Mouse (Mus musculus): ENCODE results near the gene Chd1. TPM values are rescaled to one million over a fixed set of nuclear protein-coding genes. Genes with fewer than 3 reads are reported as not detected.
"Not testable (repeated sequence)": the region's sequence is repeated elsewhere in the genome, so short reads cannot be mapped to it uniquely, and the experiment has no call there.

Chd1 gene
- polyA plus RNA-seq, 1 experiment from 2014 or later, result 14.3 TPM

GRCm38 (mm10) chr17:15723866-15724475, 19.2 kb downstream of the Chd1 start:
- not testable (repeated sequence) for H3K4me3 ChIP-seq (ENCODE audit: low read length); H3K27me3 ChIP-seq (replicated peaks; ENCODE audit: control insufficient read depth, insufficient read depth, low read length); ATAC-seq; H3K9ac ChIP-seq (ENCODE audit: low read depth, low read length); H3K4me1 ChIP-seq (ENCODE audit: control insufficient read depth, insufficient read depth, low read length); H3K9me3 ChIP-seq (ENCODE audit: control insufficient read depth, low read length); H3K36me3 ChIP-seq (ENCODE audit: control insufficient read depth, insufficient read depth, low read length); H3K27ac ChIP-seq (ENCODE audit: low read length); H3K4me2 ChIP-seq (ENCODE audit: low read depth, low read length)
- 90% methylated on average over 2 of the region's 5 CpGs for WGBS

- H3K9me3 ChIP-seq (ENCODE audit: control insufficient read depth, low read length), result no peaks in the 10 kb centered on the region
- H3K4me1 ChIP-seq (ENCODE audit: control insufficient read depth, insufficient read depth, low read length), result no peaks in the 10 kb centered on the region
- H3K27ac ChIP-seq (ENCODE audit: low read length), result no peak overlapping the region
- no peak overlapping the region for H3K4me2 ChIP-seq (ENCODE audit: low read depth, low read length)
- H3K36me3 ChIP-seq (ENCODE audit: control insufficient read depth, insufficient read depth, low read length), result peaks cover 7% of the 10 kb centered on the region
- H3K9ac ChIP-seq (ENCODE audit: low read depth, low read length), result no peak overlapping the region
- WGBS, result 91% methylated on average over 5 of the region's 5 CpGs
- no peak for ATAC-seq
- no peak overlapping the region for H3K4me3 ChIP-seq (ENCODE audit: low read length)
- no peaks in the 10 kb centered on the region for H3K27me3 ChIP-seq (replicated peaks; ENCODE audit: control insufficient read depth, insufficient read depth, low read length)
Observed at GRCm38 (mm10) chr17:15731706-15732105, 26.9 kb downstream of the Chd1 start.

- H3K9ac ChIP-seq (ENCODE audit: low read depth, low read length), result no peak overlapping the region
- no peak for ATAC-seq
- peaks cover 9% of the 10 kb centered on the region; the same call in 1 of the 2 replicates for H3K36me3 ChIP-seq (ENCODE audit: control insufficient read depth, insufficient read depth, low read length)
- H3K4me2 ChIP-seq (ENCODE audit: low read depth, low read length), result no peak overlapping the region
- H3K27ac ChIP-seq (ENCODE audit: low read length), result no peak overlapping the region
- H3K4me1 ChIP-seq (ENCODE audit: control insufficient read depth, insufficient read depth, low read length), result no peaks in the 10 kb centered on the region
- H3K27me3 ChIP-seq (replicated peaks; ENCODE audit: control insufficient read depth, insufficient read depth, low read length), result no peaks in the 10 kb centered on the region
- no peak overlapping the region for H3K4me3 ChIP-seq (ENCODE audit: low read length)
- no peaks in the 10 kb centered on the region for H3K9me3 ChIP-seq (ENCODE audit: control insufficient read depth, low read length)
- WGBS, result 93% methylated on average over 10 of the region's 10 CpGs
Observed at GRCm38 (mm10) chr17:15737346-15737917, 32.7 kb downstream of the Chd1 start.

GRCm38 (mm10) chr17:15741836-15742235, 37.1 kb downstream of the Chd1 start:
- WGBS, result 86% methylated on average over 8 of the region's 8 CpGs
- H3K9ac ChIP-seq (ENCODE audit: low read depth, low read length), result no peak overlapping the region
- ATAC-seq, result no peak
- no peaks in the 10 kb centered on the region for H3K27me3 ChIP-seq (replicated peaks; ENCODE audit: control insufficient read depth, insufficient read depth, low read length)
- H3K27ac ChIP-seq (ENCODE audit: low read length), result no peak overlapping the region
- no peaks in the 10 kb centered on the region for H3K4me1 ChIP-seq (ENCODE audit: control insufficient read depth, insufficient read depth, low read length)
- no peaks in the 10 kb centered on the region for H3K9me3 ChIP-seq (ENCODE audit: control insufficient read depth, low read length)
- no peak overlapping the region for H3K4me2 ChIP-seq (ENCODE audit: low read depth, low read length)
- no peak overlapping the region for H3K4me3 ChIP-seq (ENCODE audit: low read length)
- peaks cover 12% of the 10 kb centered on the region; the same call in 1 of the 2 replicates for H3K36me3 ChIP-seq (ENCODE audit: control insufficient read depth, insufficient read depth, low read length)

- no peak overlapping the region for H3K9ac ChIP-seq (ENCODE audit: low read depth, low read length)
- H3K36me3 ChIP-seq (ENCODE audit: control insufficient read depth, insufficient read depth, low read length), result peaks cover 9% of the 10 kb centered on the region; the same call in 1 of the 2 replicates
- H3K4me1 ChIP-seq (ENCODE audit: control insufficient read depth, insufficient read depth, low read length), result no peaks in the 10 kb centered on the region
- H3K27me3 ChIP-seq (replicated peaks; ENCODE audit: control insufficient read depth, insufficient read depth, low read length), result no peaks in the 10 kb centered on the region
- H3K27ac ChIP-seq (ENCODE audit: low read length), result no peak overlapping the region
- 88% methylated on average over 10 of the region's 10 CpGs for WGBS
- no peak overlapping the region for H3K4me2 ChIP-seq (ENCODE audit: low read depth, low read length)
- H3K4me3 ChIP-seq (ENCODE audit: low read length), result no peak overlapping the region
- H3K9me3 ChIP-seq (ENCODE audit: control insufficient read depth, low read length), result no peaks in the 10 kb centered on the region
- no peak for ATAC-seq
Observed at GRCm38 (mm10) chr17:15742953-15743352, 38.2 kb downstream of the Chd1 start.

GRCm38 (mm10) chr17:15743379-15743778, 38.6 kb downstream of the Chd1 start:
- Histone ChIP-seq H3K27me3 (replicated peaks; ENCODE audit: control insufficient read depth, insufficient read depth, low read length) (no peaks in the 10 kb centered on the region), H3K36me3 (ENCODE audit: control insufficient read depth, insufficient read depth, low read length) (peaks cover 10% of the 10 kb centered on the region; the same call in 1 of the 2 replicates), H3K9ac (ENCODE audit: low read depth, low read length) (no peak overlapping the region), H3K27ac (ENCODE audit: low read length) (no peak overlapping the region), H3K4me3 (ENCODE audit: low read length) (no peak overlapping the region), H3K4me1 (ENCODE audit: control insufficient read depth, insufficient read depth, low read length) (no peaks in the 10 kb centered on the region), H3K4me2 (ENCODE audit: low read depth, low read length) (no peak overlapping the region), H3K9me3 (ENCODE audit: control insufficient read depth, low read length) (no peaks in the 10 kb centered on the region)
- WGBS, result 90% methylated on average over 5 of the region's 5 CpGs
- ATAC-seq, result no peak

- H3K27ac ChIP-seq (ENCODE audit: low read length), result no peak overlapping the region
- H3K4me1 ChIP-seq (ENCODE audit: control insufficient read depth, insufficient read depth, low read length), result no peaks in the 10 kb centered on the region
- H3K4me2 ChIP-seq (ENCODE audit: low read depth, low read length), result no peak overlapping the region
- no peak for ATAC-seq
- H3K9ac ChIP-seq (ENCODE audit: low read depth, low read length), result no peak overlapping the region
- WGBS, result 82% methylated on average over 11 of the region's 11 CpGs
- H3K27me3 ChIP-seq (replicated peaks; ENCODE audit: control insufficient read depth, insufficient read depth, low read length), result no peaks in the 10 kb centered on the region
- H3K9me3 ChIP-seq (ENCODE audit: control insufficient read depth, low read length), result no peaks in the 10 kb centered on the region
- H3K4me3 ChIP-seq (ENCODE audit: low read length), result no peak overlapping the region
- H3K36me3 ChIP-seq (ENCODE audit: control insufficient read depth, insufficient read depth, low read length), result peaks cover 13% of the 10 kb centered on the region
Observed at GRCm38 (mm10) chr17:15746696-15747095, 41.9 kb downstream of the Chd1 start.

GRCm38 (mm10) chr17:15748022-15748421, 43.3 kb downstream of the Chd1 start:
- H3K4me3 ChIP-seq (ENCODE audit: low read length), result no peak overlapping the region
- no peak overlapping the region for H3K9ac ChIP-seq (ENCODE audit: low read depth, low read length)
- no peaks in the 10 kb centered on the region for H3K9me3 ChIP-seq (ENCODE audit: control insufficient read depth, low read length)
- no peak overlapping the region for H3K4me2 ChIP-seq (ENCODE audit: low read depth, low read length)
- 92% methylated on average over 6 of the region's 6 CpGs for WGBS
- H3K27me3 ChIP-seq (replicated peaks; ENCODE audit: control insufficient read depth, insufficient read depth, low read length), result no peaks in the 10 kb centered on the region
- H3K36me3 ChIP-seq (ENCODE audit: control insufficient read depth, insufficient read depth, low read length), result peaks cover 10% of the 10 kb centered on the region
- H3K4me1 ChIP-seq (ENCODE audit: control insufficient read depth, insufficient read depth, low read length), result no peaks in the 10 kb centered on the region
- no peak overlapping the region for H3K27ac ChIP-seq (ENCODE audit: low read length)
- ATAC-seq, result no peak

GRCm38 (mm10) chr17:15751264-15751663, 46.5 kb downstream of the Chd1 start:
- ATAC-seq; H3K27ac ChIP-seq (ENCODE audit: low read length); H3K4me3 ChIP-seq (ENCODE audit: low read length); H3K27me3 ChIP-seq (replicated peaks; ENCODE audit: control insufficient read depth, insufficient read depth, low read length); H3K9me3 ChIP-seq (ENCODE audit: control insufficient read depth, low read length); H3K9ac ChIP-seq (ENCODE audit: low read depth, low read length); H3K4me1 ChIP-seq (ENCODE audit: control insufficient read depth, insufficient read depth, low read length); H3K4me2 ChIP-seq (ENCODE audit: low read depth, low read length): not testable (repeated sequence)
- WGBS, result 91% methylated on average over 5 of the region's 5 CpGs
- H3K36me3 ChIP-seq (ENCODE audit: control insufficient read depth, insufficient read depth, low read length), result peaks cover 13% of the 10 kb centered on the region

GRCm38 (mm10) chr17:15761191-15761590, 56.4 kb downstream of the Chd1 start:
- no peaks in the 10 kb centered on the region for H3K27me3 ChIP-seq (replicated peaks; ENCODE audit: control insufficient read depth, insufficient read depth, low read length)
- no peak for ATAC-seq
- H3K4me3 ChIP-seq (ENCODE audit: low read length), result no peak overlapping the region
- no peaks in the 10 kb centered on the region for H3K9me3 ChIP-seq (ENCODE audit: control insufficient read depth, low read length)
- no peaks in the 10 kb centered on the region for H3K4me1 ChIP-seq (ENCODE audit: control insufficient read depth, insufficient read depth, low read length)
- no peak overlapping the region for H3K4me2 ChIP-seq (ENCODE audit: low read depth, low read length)
- 87% methylated on average over 8 of the region's 8 CpGs for WGBS
- H3K27ac ChIP-seq (ENCODE audit: low read length), result no peak overlapping the region
- H3K9ac ChIP-seq (ENCODE audit: low read depth, low read length), result no peak overlapping the region
- peaks cover 6% of the 10 kb centered on the region for H3K36me3 ChIP-seq (ENCODE audit: control insufficient read depth, insufficient read depth, low read length)
